Mouse (Mus musculus) liver, embryonic 11.5 days (tissue): ENCODE data around the gene Nars2. TPM values are rescaled to one million over a fixed set of nuclear protein-coding genes. Genes with fewer than 3 reads are reported as not detected.

ENCODE experiments used
- ATAC-seq: fragments of 200-750 bp; cut with Nextera tagmentation; replicated peaks from 2 replicates; pipeline ENCODE4 v1.8.0; 2017; ENCODE audit warnings: moderate number of reproducible peaks, mild to moderate bottlenecking, moderate TSS enrichment, moderate library complexity; ENCODE audit not compliant: low FRiP score
- DNase-seq: peaks from one replicate; pipeline ENCODE4 v3.0.0-alpha.2; 2017; ENCODE audit warnings: low spot score
- H3K27ac ChIP-seq: fragments of 300-500 bp; sonication (generic); 2 replicates; pipeline ENCODE4 v1.5.1; 2014; ENCODE audit warnings: mild to moderate bottlenecking, low read depth, low read length, control low read depth
- H3K27me3 ChIP-seq: fragments of 300-500 bp; sonication (generic); replicated peaks from 2 replicates; pipeline ENCODE4 v1.6.1; 2014; ENCODE audit warnings: low read length, mixed read lengths; ENCODE audit not compliant: control insufficient read depth, insufficient read depth
- H3K36me3 ChIP-seq: fragments of 300-500 bp; sonication (generic); 2 replicates; pipeline ENCODE4 v1.6.1; 2014; ENCODE audit warnings: mild to moderate bottlenecking, low read length, moderate library complexity, mixed read lengths; ENCODE audit not compliant: control insufficient read depth, insufficient read depth
- H3K4me1 ChIP-seq: fragments of 300-500 bp; sonication (generic); replicated peaks from 2 replicates; pipeline ENCODE4 v1.6.1; 2014; ENCODE audit warnings: low read length, mixed read lengths; ENCODE audit not compliant: control insufficient read depth, insufficient read depth
- H3K4me2 ChIP-seq: fragments of 300-500 bp; sonication (generic); 2 replicates; pipeline ENCODE4 v1.6.1; 2014; ENCODE audit warnings: mild to moderate bottlenecking, control low read depth, moderate library complexity
- H3K4me3 ChIP-seq: fragments of 300-500 bp; sonication (generic); 2 replicates; pipeline ENCODE4 v1.5.1; 2014; ENCODE audit warnings: low read depth, low read length, control low read depth
- H3K9ac ChIP-seq: fragments of 300-500 bp; sonication (generic); 2 replicates; pipeline ENCODE4 v1.6.1; 2014; ENCODE audit warnings: low read depth, low read length, control low read depth
- H3K9me3 ChIP-seq: fragments of 300-500 bp; sonication (generic); 2 replicates; pipeline ENCODE4 v1.6.1; 2016; ENCODE audit warnings: low read length, inconsistent platforms, mixed read lengths; ENCODE audit not compliant: control insufficient read depth
- WGBS: fragments of 180-500 bp; shearing (Covaris S2); extraction: QIAGEN DNeasy Blood & Tissue Kit; methylation state at CpG from one replicate; pipeline ENCODE4 v1.1.7; 2014; 5-methylcytosine and 5-hydroxymethylcytosine counted together
- polyA plus RNA-seq: library from polyadenylated mRNA; unstranded; fragments of >200 nt; fragmentation: Nextera tagmentation; extraction: Ambion mirVana; gene quantifications from 2 replicates; pipeline ENCODE4 v1.2.1, GENCODE M21; 2014

Nars2 gene
- polyA plus RNA-seq, 1 experiment from 2014 or later: 31.2 TPM

- no peaks in the 10 kb centered on the region for H3K27me3 ChIP-seq
- peak overlapping the region; percentile 93 for H3K4me3 ChIP-seq
- peak overlapping the region; percentile 83 for H3K27ac ChIP-seq
- DNase-seq (no peak), ATAC-seq (no peak)
- peaks cover 20% of the 10 kb centered on the region for H3K4me1 ChIP-seq
- peak overlapping the region; percentile 89 for H3K4me2 ChIP-seq
- H3K9ac ChIP-seq: peak overlapping the region; percentile 80
- 0% methylated on average over 36 of the region's 38 CpGs for WGBS
- no peaks in the 10 kb centered on the region for H3K9me3 ChIP-seq
- H3K36me3 ChIP-seq: no peaks in the 10 kb centered on the region
Observed at GRCm38 (mm10) chr7:97081959-97082218, 130.6 kb downstream of the Nars2 start.

GRCm38 (mm10) chr7:97082219-97083101 lies 131.2 kb downstream of the Nars2 start:
- no peaks in the 10 kb centered on the region for H3K36me3 ChIP-seq
- H3K4me2 ChIP-seq: peak overlapping the region; percentile 89
- H3K4me3 ChIP-seq: peak overlapping the region; percentile 93
- peak; percentile 29 for ATAC-seq
- H3K27ac ChIP-seq: peak overlapping the region; percentile 83
- peak; percentile 56 for DNase-seq
- peaks cover 20% of the 10 kb centered on the region for H3K4me1 ChIP-seq
- 1% methylated on average over 36 of the region's 40 CpGs for WGBS
- peak overlapping the region; percentile 80 for H3K9ac ChIP-seq
- no peaks in the 10 kb centered on the region for H3K27me3 ChIP-seq
- no peaks in the 10 kb centered on the region for H3K9me3 ChIP-seq

- H3K4me3 ChIP-seq: peak overlapping the region; percentile 93; the same call in 1 of the 2 replicates
- no peak overlapping the region for H3K9ac ChIP-seq
- 78% methylated on average over 9 of the region's 9 CpGs for WGBS
- ATAC-seq (no peak), DNase-seq (no peak)
- H3K36me3 ChIP-seq: no peaks in the 10 kb centered on the region
- no peaks in the 10 kb centered on the region for H3K27me3 ChIP-seq
- peaks cover 20% of the 10 kb centered on the region for H3K4me1 ChIP-seq
- peak overlapping the region; percentile 89 for H3K4me2 ChIP-seq
- no peak overlapping the region for H3K27ac ChIP-seq
- H3K9me3 ChIP-seq: no peaks in the 10 kb centered on the region
Observed at GRCm38 (mm10) chr7:97083579-97083978, 132.3 kb downstream of the Nars2 start.

GRCm38 (mm10) chr7:97084181-97084580 lies 132.9 kb downstream of the Nars2 start:
- no peak overlapping the region for H3K27ac ChIP-seq
- no peaks in the 10 kb centered on the region for H3K27me3 ChIP-seq
- WGBS: 95% methylated on average over 1 of the region's 1 CpGs
- H3K4me2 ChIP-seq: no peak overlapping the region
- no peak overlapping the region for H3K9ac ChIP-seq
- H3K4me3 ChIP-seq: no peak overlapping the region
- peaks cover 19% of the 10 kb centered on the region for H3K4me1 ChIP-seq
- no peak for ATAC-seq
- no peaks in the 10 kb centered on the region for H3K9me3 ChIP-seq
- no peaks in the 10 kb centered on the region for H3K36me3 ChIP-seq
- no peak for DNase-seq

- Histone ChIP-seq H3K27ac (no peak overlapping the region), H3K9ac (no peak overlapping the region), H3K36me3 (no peaks in the 10 kb centered on the region), H3K4me3 (no peak overlapping the region), H3K4me1 (peaks cover 17% of the 10 kb centered on the region), H3K27me3 (no peaks in the 10 kb centered on the region), H3K9me3 (no peaks in the 10 kb centered on the region), H3K4me2 (no peak overlapping the region)
- ATAC-seq (no peak), DNase-seq (no peak)
- 16% methylated on average over 4 of the region's 4 CpGs for WGBS
Observed at GRCm38 (mm10) chr7:97085291-97085690, 134.0 kb downstream of the Nars2 start.

GRCm38 (mm10) chr7:97094241-97094640 lies 142.9 kb downstream of the Nars2 start:
- 54% methylated on average over 3 of the region's 3 CpGs for WGBS
- H3K27ac ChIP-seq: no peak overlapping the region
- ATAC-seq (no peak), DNase-seq (no peak)
- H3K9me3 ChIP-seq: no peaks in the 10 kb centered on the region
- no peaks in the 10 kb centered on the region for H3K4me1 ChIP-seq
- H3K9ac ChIP-seq: no peak overlapping the region
- H3K4me2 ChIP-seq: no peak overlapping the region
- no peaks in the 10 kb centered on the region for H3K36me3 ChIP-seq
- H3K27me3 ChIP-seq: no peaks in the 10 kb centered on the region
- H3K4me3 ChIP-seq: no peak overlapping the region

- no peak for ATAC-seq
- no peak overlapping the region for H3K4me2 ChIP-seq
- WGBS: 77% methylated on average over 3 of the region's 3 CpGs
Observed at GRCm38 (mm10) chr7:97108119-97108518, 156.8 kb downstream of the Nars2 start.

More at GRCm38 (mm10) chr7:97108119-97108518, 156.8 kb downstream of the Nars2 start:
- no peak for DNase-seq
- Histone ChIP-seq H3K27ac (no peak overlapping the region), H3K4me3 (no peak overlapping the region), H3K9ac (no peak overlapping the region), H3K9me3 (no peaks in the 10 kb centered on the region), H3K36me3 (no peaks in the 10 kb centered on the region), H3K4me1 (0 out of 2 replicates have a peak, but pooled peaks cover 2% of the 10 kb centered on the region), H3K27me3 (no peaks in the 10 kb centered on the region)
